Mouse (Mus musculus) thymus, adult 2 months (tissue): Measurements from ENCODE around the gene Taf5.

Experiments
- CTCF ChIP-seq: fragments of 200-500 bp; IDR thresholded peaks from 2 replicates; pipeline ENCODE4 v1.5.1; 2012; ENCODE audit warnings: mild to moderate bottlenecking, control low read depth, low read length, moderate library complexity, borderline replicate concordance; ENCODE audit not compliant: control insufficient read depth, poor library complexity, insufficient read depth; ENCODE audit errors: extremely low read depth
- POLR2A ChIP-seq: fragments of 200-500 bp; IDR thresholded peaks from 2 replicates; pipeline ENCODE4 v1.6.1; 2012; ENCODE audit warnings: mild to moderate bottlenecking, low read length, control low read depth, moderate library complexity; ENCODE audit not compliant: control insufficient read depth, poor library complexity, insufficient read depth; ENCODE audit errors: extremely low read depth

GRCm38 (mm10) chr19:47036596-47036995 is 30.9 kb upstream of the Taf5 start:
- TF ChIP-seq CTCF (no peak), POLR2A (no peak)
